ENCODE assay signal across 19 mouse cellular contexts in the genomic region with DNA sequence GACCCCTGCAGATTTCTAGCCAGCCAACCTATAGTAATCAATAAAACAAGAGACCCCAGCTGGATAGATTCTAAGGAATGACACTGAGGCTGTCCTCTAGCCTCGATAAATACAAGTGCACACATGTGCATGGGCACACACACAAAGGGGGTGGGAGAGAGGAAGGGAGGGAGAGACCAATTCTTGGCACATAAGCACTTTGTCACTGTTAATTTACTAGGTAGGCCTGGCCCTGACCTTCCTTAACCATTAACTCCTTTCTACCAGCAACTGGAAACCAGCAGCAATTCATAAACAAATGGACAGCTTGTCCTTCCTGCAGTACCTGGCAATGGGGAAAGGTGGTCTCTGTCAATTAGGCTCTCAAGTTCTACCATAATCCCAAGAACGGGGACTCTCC. TPM values are rescaled to one million over a fixed set of nuclear protein-coding genes. Genes with fewer than 3 reads are reported as not detected.
DNase-seq lines count a peak whose midpoint lies in the region; ATAC-seq and TF ChIP-seq lines count a peak whose summit lies in the region.
"Had no signal": no experiment of that assay in that cellular context is flagged by ENCODE, and none has a peak within 500 bp of the region (broad histone marks: within the 10 kb centered on the region; RNA-seq: fewer than 3 reads in every experiment).

No protein-coding gene starts in this region.

- H3K4me1 ChIP-seq in liver, embryonic 11.5 days (replicated peaks; ENCODE audit: control insufficient read depth, insufficient read depth, low read length) = peaks cover 13% of the 10 kb centered on the region
- peaks cover 21% of the 10 kb centered on the region for H3K4me1 ChIP-seq in liver, embryonic 12.5 days
- H3K4me1 ChIP-seq in kidney, postnatal 0 days (replicated peaks; ENCODE audit: insufficient read depth, low read length) = peaks cover 20% of the 10 kb centered on the region
- peaks cover 38% of the 10 kb centered on the region for H3K4me1 ChIP-seq in liver, embryonic 15.5 days (replicated peaks)

- no peak for TF ChIP-seq CTCF in kidney, postnatal 0 days (IDR thresholded peaks at IDR 0.05; ENCODE audit: low read depth)

- peak; percentile 28 for DNase-seq in liver, embryonic 11.5 days (ENCODE audit: low spot score)
- DNase-seq in kidney, adult 9 months = peak; percentile 82
- peak; percentile 28 for DNase-seq in kidney, postnatal 0 days (ENCODE audit: low spot score)
- no peak for DNase-seq in embryo, embryonic 10.5 days (ENCODE audit: low spot score)
- DNase-seq in left cerebral cortex, adult 11 months (ENCODE audit: low spot score) = no peak
- DNase-seq: adrenal gland, adult 8-10 months; cerebellum, adult 8-10 months; forebrain, postnatal 0 days; lung, adult 2 months; lung, postnatal 36 days; thymus, postnatal 25 days had no signal

- WGBS in liver, embryonic 11.5 days = 77% methylated on average over 2 of the region's 2 CpGs
- WGBS in liver, embryonic 12.5 days (ENCODE audit: insufficient replicate concordance) = 80% methylated on average over 2 of the region's 2 CpGs
- 45% methylated on average over 2 of the region's 2 CpGs for WGBS in kidney, postnatal 0 days
- WGBS in liver, embryonic 15.5 days (ENCODE audit: insufficient replicate concordance) = 62% methylated on average over 2 of the region's 2 CpGs

- H3K9ac ChIP-seq in liver, embryonic 11.5 days (ENCODE audit: low read depth, low read length) = no peak overlapping the region
- no peak overlapping the region for H3K9ac ChIP-seq in liver, embryonic 12.5 days
- no peak overlapping the region for H3K9ac ChIP-seq in kidney, postnatal 0 days (ENCODE audit: low read depth, low read length)
- no peak overlapping the region for H3K9ac ChIP-seq in liver, embryonic 15.5 days
- H3K9ac ChIP-seq: embryonic facial prominence, embryonic 13.5 days; forebrain, postnatal 0 days; heart, embryonic 13.5 days; hindbrain, embryonic 14.5 days; neural tube, embryonic 12.5 days had no signal

- H3K9me3 ChIP-seq in liver, embryonic 11.5 days (ENCODE audit: control insufficient read depth, low read length) = no peaks in the 10 kb centered on the region
- no peaks in the 10 kb centered on the region for H3K9me3 ChIP-seq in liver, embryonic 12.5 days (replicated peaks)
- no peaks in the 10 kb centered on the region for H3K9me3 ChIP-seq in kidney, postnatal 0 days (replicated peaks; ENCODE audit: low read length)
- no peaks in the 10 kb centered on the region for H3K9me3 ChIP-seq in liver, embryonic 15.5 days (replicated peaks)
- H3K9me3 ChIP-seq: embryonic facial prominence, embryonic 13.5 days; heart, embryonic 13.5 days; neural tube, embryonic 12.5 days had no signal

- no peaks in the 10 kb centered on the region for H3K27me3 ChIP-seq in liver, embryonic 11.5 days (replicated peaks; ENCODE audit: control insufficient read depth, insufficient read depth, low read length)
- no peaks in the 10 kb centered on the region for H3K27me3 ChIP-seq in liver, embryonic 12.5 days (replicated peaks)
- no peaks in the 10 kb centered on the region for H3K27me3 ChIP-seq in kidney, postnatal 0 days (ENCODE audit: insufficient read depth, low read length)
- H3K27me3 ChIP-seq in liver, embryonic 15.5 days = no peaks in the 10 kb centered on the region
- H3K27me3 ChIP-seq: embryonic facial prominence, embryonic 13.5 days; heart, embryonic 13.5 days; neural tube, embryonic 12.5 days had no signal

- H3K36me3 ChIP-seq in liver, embryonic 11.5 days (ENCODE audit: control insufficient read depth, insufficient read depth, low read length) = no peaks in the 10 kb centered on the region
- no peaks in the 10 kb centered on the region for H3K36me3 ChIP-seq in liver, embryonic 12.5 days
- H3K36me3 ChIP-seq in kidney, postnatal 0 days (ENCODE audit: insufficient read depth, low read length) = no peaks in the 10 kb centered on the region
- no peaks in the 10 kb centered on the region for H3K36me3 ChIP-seq in liver, embryonic 15.5 days (replicated peaks)
- H3K36me3 ChIP-seq: embryonic facial prominence, embryonic 13.5 days; heart, embryonic 13.5 days; neural tube, embryonic 12.5 days had no signal

- no peak overlapping the region for H3K4me2 ChIP-seq in liver, embryonic 11.5 days
- no peak overlapping the region for H3K4me2 ChIP-seq in liver, embryonic 12.5 days
- H3K4me2 ChIP-seq in kidney, postnatal 0 days (ENCODE audit: low read length) = no peak overlapping the region
- no peak overlapping the region for H3K4me2 ChIP-seq in liver, embryonic 15.5 days
- H3K4me2 ChIP-seq: embryonic facial prominence, embryonic 13.5 days; heart, embryonic 13.5 days; hindbrain, embryonic 14.5 days; neural tube, embryonic 12.5 days had no signal

- no peak overlapping the region for H3K27ac ChIP-seq in liver, embryonic 11.5 days (ENCODE audit: low read depth, low read length)
- no peak overlapping the region for H3K27ac ChIP-seq in liver, embryonic 12.5 days
- H3K27ac ChIP-seq in kidney, postnatal 0 days = peak overlapping the region; percentile 47
- H3K27ac ChIP-seq in liver, embryonic 15.5 days (replicated peaks) = no peak overlapping the region
- H3K27ac ChIP-seq: embryonic facial prominence, embryonic 13.5 days; heart, embryonic 13.5 days; hindbrain, embryonic 14.5 days; layer of hippocampus, adult 2 months; left cerebral cortex, adult 2 months; neural tube, embryonic 12.5 days had no signal

- no peak overlapping the region for H3K4me3 ChIP-seq in liver, embryonic 11.5 days (ENCODE audit: low read depth, low read length)
- H3K4me3 ChIP-seq in liver, embryonic 12.5 days = no peak overlapping the region
- no peak overlapping the region for H3K4me3 ChIP-seq in kidney, postnatal 0 days (replicated peaks; ENCODE audit: low read depth, low read length)
- no peak overlapping the region for H3K4me3 ChIP-seq in liver, embryonic 15.5 days (replicated peaks)
- H3K4me3 ChIP-seq: embryonic facial prominence, embryonic 13.5 days; heart, embryonic 13.5 days; layer of hippocampus, adult 2 months; left cerebral cortex, adult 2 months; neural tube, embryonic 12.5 days had no signal

- ATAC-seq in liver, embryonic 11.5 days (replicated peaks; ENCODE audit: low FRiP score) = no peak
- ATAC-seq in liver, embryonic 12.5 days = no peak
- peak; percentile 51; the same call in 1 of the 2 replicates for ATAC-seq in kidney, postnatal 0 days (replicated peaks; ENCODE audit: low FRiP score, low read depth)
- ATAC-seq in liver, embryonic 15.5 days (ENCODE audit: insufficient read depth) = peak; percentile 43; the same call in 1 of the 2 replicates
- ATAC-seq: forebrain, postnatal 0 days had no signal

RNA-seq across cellular contexts. Expression of gene Rnf169, which starts 8.3 kb away (rescaled TPM):
- polyA plus RNA-seq in liver, embryonic 11.5 days (2014; fragmentation: Nextera tagmentation; extraction: Ambion mirVana) = 3.7 and 4.3 TPM in 2 replicates
- polyA plus RNA-seq in liver, embryonic 12.5 days (2016; fragmentation: Nextera tagmentation; extraction: Ambion mirVana) = 2.1 and 2.3 TPM in 2 replicates
- polyA plus RNA-seq in kidney, postnatal 0 days (2015; fragmentation: Nextera tagmentation; extraction: Ambion mirVana) = 4.4 and 5.0 TPM in 2 replicates
- 1.6 and 2.0 TPM in 2 replicates for polyA plus RNA-seq in liver, embryonic 15.5 days (2015; fragmentation: Nextera tagmentation; extraction: Ambion mirVana)

RNA-seq across cellular contexts. Expression of gene Chrdl2, which starts 34.0 kb away (rescaled TPM):
- polyA plus RNA-seq in liver, embryonic 11.5 days (2014; fragmentation: Nextera tagmentation; extraction: Ambion mirVana) = 0.19 and 0.39 TPM in 2 replicates
- polyA plus RNA-seq in liver, embryonic 12.5 days (2016; fragmentation: Nextera tagmentation; extraction: Ambion mirVana) = 0.11 and 0.30 TPM in 2 replicates
- polyA plus RNA-seq in kidney, postnatal 0 days (2015; fragmentation: Nextera tagmentation; extraction: Ambion mirVana) = 0.22 and 0.32 TPM in 2 replicates
- not detected in 2 replicates for polyA plus RNA-seq in liver, embryonic 15.5 days (2015; fragmentation: Nextera tagmentation; extraction: Ambion mirVana)

Comparison
In these comparisons a context has a peak if more than half of its experiments do, and no peak if none do; other contexts are left out.
1. ATAC-seq: peak in kidney, postnatal 0 days (single experiment) and liver, embryonic 15.5 days (single experiment); none in liver, embryonic 11.5 days (single experiment) and liver, embryonic 12.5 days (single experiment).
2. DNase-seq: peak in liver, embryonic 11.5 days (single experiment), kidney, adult 9 months (single experiment) and kidney, postnatal 0 days (single experiment); none in embryo, embryonic 10.5 days (single experiment) and left cerebral cortex, adult 11 months (single experiment).